10 mouse cellular contexts compared by ENCODE assay signal in the genomic region with DNA sequence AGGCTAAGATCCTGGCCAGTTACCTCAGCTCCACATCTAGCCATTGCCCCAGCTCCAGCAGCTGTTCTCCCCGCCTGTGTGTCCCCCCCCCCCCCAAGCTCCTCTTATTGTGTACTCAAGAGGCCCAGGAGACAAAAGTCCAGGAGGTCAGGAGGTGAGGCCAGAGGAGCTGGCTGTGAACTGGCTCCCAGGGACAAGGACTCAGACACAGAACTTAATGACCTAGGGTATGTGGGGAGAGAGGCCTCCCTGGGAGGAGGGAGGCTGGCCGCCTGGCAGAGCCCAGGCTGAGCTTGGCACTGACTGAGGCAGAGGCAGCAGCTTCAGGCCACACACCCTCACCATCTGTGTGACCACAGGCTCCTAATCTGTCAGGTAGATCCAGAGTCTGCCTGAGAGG. TPM values are rescaled to one million over a fixed set of nuclear protein-coding genes. Genes with fewer than 3 reads are reported as not detected.
DNase-seq lines count a peak whose midpoint lies in the region; ATAC-seq and TF ChIP-seq lines count a peak whose summit lies in the region.
"Had no signal": no experiment of that assay in that cellular context is flagged by ENCODE, and none has a peak within 500 bp of the region (broad histone marks: within the 10 kb centered on the region; RNA-seq: fewer than 3 reads in every experiment).

No protein-coding gene starts in this region.

- 0 out of 2 replicates have a peak overlapping the region, but pooled peaks have one; percentile 43 for H3K27ac ChIP-seq in lung, postnatal 0 days (ENCODE audit: low read length)
- peak overlapping the region; percentile 93; the same call in 1 of the 2 replicates for H3K27ac ChIP-seq in hindbrain, embryonic 13.5 days
- H3K27ac ChIP-seq in liver, postnatal 0 days (ENCODE audit: low read depth): 0 out of 2 replicates have a peak overlapping the region, but pooled peaks have one; percentile 45

- H3K27me3 ChIP-seq in lung, postnatal 0 days (replicated peaks; ENCODE audit: insufficient read depth, low read length): peaks cover 5% of the 10 kb centered on the region
- H3K27me3 ChIP-seq in hindbrain, embryonic 13.5 days: no peaks in the 10 kb centered on the region
- peaks cover 28% of the 10 kb centered on the region for H3K27me3 ChIP-seq in liver, postnatal 0 days (ENCODE audit: insufficient read depth, low read length)

- DNase-seq in lung, postnatal 0 days (ENCODE audit: low spot score): no peak
- no peak for DNase-seq in lung, postnatal 14 days
- no peak for DNase-seq in liver, postnatal 0 days
- peak; percentile 79 for DNase-seq in retina, postnatal 1 day
- DNase-seq in urinary bladder, postnatal 10 days (ENCODE audit: low spot score): no peak
- no peak for DNase-seq in urinary bladder, adult 2 months (ENCODE audit: low spot score)
- DNase-seq in c-Kit-positive CD71-positive TER-119-positive erythroid progenitor cells, embryonic 14.5 days (ENCODE audit: low spot score): no peak
- DNase-seq: heart, postnatal 14 days; lung, postnatal 36 days had no signal

- H3K4me1 ChIP-seq in lung, postnatal 0 days (ENCODE audit: insufficient read depth, low read depth, low read length): peaks cover 27% of the 10 kb centered on the region; the same call in 1 of the 2 replicates
- peaks cover 97% of the 10 kb centered on the region for H3K4me1 ChIP-seq in hindbrain, embryonic 13.5 days (replicated peaks)
- peaks cover 42% of the 10 kb centered on the region for H3K4me1 ChIP-seq in liver, postnatal 0 days (ENCODE audit: insufficient read depth)

- 66% methylated on average over 2 of the region's 2 CpGs for WGBS in lung, postnatal 0 days
- 8% methylated on average over 2 of the region's 2 CpGs for WGBS in hindbrain, embryonic 13.5 days
- WGBS in liver, postnatal 0 days (ENCODE audit: insufficient replicate concordance): 36% methylated on average over 1 of the region's 2 CpGs

- TF ChIP-seq CTCF in lung, postnatal 0 days (IDR thresholded peaks at IDR 0.05): no peak
- TF ChIP-seq CTCF in liver, postnatal 0 days (IDR thresholded peaks at IDR 0.05; ENCODE audit: low read depth): no peak

- no peak overlapping the region for H3K4me2 ChIP-seq in lung, postnatal 0 days (replicated peaks; ENCODE audit: low read depth, low read length)
- peak overlapping the region; percentile 81 for H3K4me2 ChIP-seq in hindbrain, embryonic 13.5 days
- 0 out of 2 replicates have a peak overlapping the region, but pooled peaks have one; percentile 26 for H3K4me2 ChIP-seq in liver, postnatal 0 days (ENCODE audit: low read depth, low read length)

- no peaks in the 10 kb centered on the region for H3K9me3 ChIP-seq in lung, postnatal 0 days (ENCODE audit: low read length)
- H3K9me3 ChIP-seq in hindbrain, embryonic 13.5 days: no peaks in the 10 kb centered on the region
- H3K9me3 ChIP-seq in liver, postnatal 0 days (ENCODE audit: low read length): no peaks in the 10 kb centered on the region

- no peak overlapping the region for H3K4me3 ChIP-seq in lung, postnatal 0 days (ENCODE audit: low read depth, low read length)
- H3K4me3 ChIP-seq in hindbrain, embryonic 13.5 days: peak overlapping the region; percentile 82; the same call in 1 of the 2 replicates
- no peak overlapping the region for H3K4me3 ChIP-seq in liver, postnatal 0 days (ENCODE audit: low read depth, low read length)

- no peak for ATAC-seq in lung, postnatal 0 days
- ATAC-seq in hindbrain, embryonic 13.5 days (ENCODE audit: low FRiP score): no peak
- ATAC-seq in liver, postnatal 0 days: peak; percentile 28; the same call in 1 of the 2 replicates

- H3K9ac ChIP-seq in lung, postnatal 0 days (replicated peaks; ENCODE audit: low read depth): no peak overlapping the region
- peak overlapping the region; percentile 58; the same call in 1 of the 2 replicates for H3K9ac ChIP-seq in hindbrain, embryonic 13.5 days
- H3K9ac ChIP-seq in liver, postnatal 0 days (replicated peaks): no peak overlapping the region

- no peaks in the 10 kb centered on the region for H3K36me3 ChIP-seq in lung, postnatal 0 days (ENCODE audit: insufficient read depth, low read length)
- no peaks in the 10 kb centered on the region for H3K36me3 ChIP-seq in hindbrain, embryonic 13.5 days
- H3K36me3 ChIP-seq in liver, postnatal 0 days (replicated peaks; ENCODE audit: insufficient read depth, low read length): no peaks in the 10 kb centered on the region

- no peak for TF ChIP-seq EP300 in lung, postnatal 0 days (IDR thresholded peaks at IDR 0.05)
- TF ChIP-seq EP300 in liver, postnatal 0 days (IDR thresholded peaks at IDR 0.05; ENCODE audit: low read depth): no peak

RNA-seq across cellular contexts. Expression of a gene that starts 5.2 kb away (rescaled TPM):
- polyA plus RNA-seq in lung, postnatal 0 days (2015; fragmentation: Nextera tagmentation; extraction: Ambion mirVana): 1.9 and 2.3 TPM in 2 replicates
- 5.8 and 6.4 TPM in 2 replicates for polyA plus RNA-seq in hindbrain, embryonic 13.5 days (2015; fragmentation: Nextera tagmentation; extraction: Ambion mirVana)
- 0.80 and 1.8 TPM in 2 replicates for polyA plus RNA-seq in liver, postnatal 0 days (2015; fragmentation: Nextera tagmentation; extraction: Ambion mirVana)
- polyA plus RNA-seq in urinary bladder, adult 2 months (2012; rRNA removed): 0.17 and 0.29 TPM in 2 replicates

Comparison
In these comparisons a context has a peak if more than half of its experiments do, and no peak if none do; other contexts are left out.
1. H3K27ac ChIP-seq: peak in every context shown above with its lines; median percentile 93 in hindbrain, embryonic 13.5 days; 45 in liver, postnatal 0 days; 43 in lung, postnatal 0 days.